Mouse (Mus musculus) MEL (cell line): ENCODE measurements around the gene Ostf1. TPM values are rescaled to one million over a fixed set of nuclear protein-coding genes. Genes with fewer than 3 reads are reported as not detected.

ENCODE experiments used
- DNase-seq: peaks from one replicate; pipeline ENCODE4 v3.0.0; 2011; ENCODE audit warnings: low read depth, low spot score
- H3K27ac ChIP-seq: 2 replicates; pipeline ENCODE4 v1.5.1; 2012; ENCODE audit warnings: low read depth, mild to moderate bottlenecking, control low read depth, low read length, moderate library complexity; ENCODE audit not compliant: control insufficient read depth
- H3K27me3 ChIP-seq, 2 experiments: fragments of 150-350 bp in 1 of 2; sonication (generic) in 1 of 2; 2 replicates each; pipeline ENCODE4 v1.6.1; 2012; ENCODE audit warnings: low read length in 2 of 2, mild to moderate bottlenecking in 2 of 2, improper control_type of control experiment in 1 of 2, moderate library complexity in 1 of 2; ENCODE audit not compliant: insufficient read depth in 2 of 2, control insufficient read depth in 1 of 2
- H3K36me3 ChIP-seq, 2 experiments: 2 replicates each; pipeline ENCODE4 v1.6.1; 2012 to 2014; ENCODE audit warnings: low read length in 2 of 2, improper control_type of control experiment in 1 of 2, inconsistent platforms in 1 of 2, mild to moderate bottlenecking in 1 of 2; ENCODE audit not compliant: insufficient read depth in 2 of 2, control insufficient read depth in 1 of 2
- H3K4me1 ChIP-seq, 2 experiments: fragments of 150-350 bp in 1 of 2; sonication (generic) in 1 of 2; 2 replicates each; pipeline ENCODE4 v1.6.1; 2012; ENCODE audit warnings: low read length in 2 of 2, improper control_type of control experiment in 1 of 2, mild to moderate bottlenecking in 1 of 2; ENCODE audit not compliant: insufficient read depth in 2 of 2, control insufficient read depth in 1 of 2
- H3K4me3 ChIP-seq, 2 experiments: fragments of 150-350 bp in 1 of 2; sonication (generic) in 1 of 2; 2 replicates each; pipeline ENCODE4 v1.5.1; 2012; ENCODE audit warnings: low read depth in 2 of 2, low read length in 2 of 2, mild to moderate bottlenecking in 2 of 2, moderate library complexity in 2 of 2, control low read depth in 1 of 2, improper control_type of control experiment in 1 of 2; ENCODE audit not compliant: control insufficient read depth in 1 of 2, insufficient read depth in 1 of 2
- H3K79me2 ChIP-seq: 2 replicates; pipeline ENCODE4 v1.6.1; 2012; ENCODE audit warnings: mild to moderate bottlenecking, low read length, moderate library complexity; ENCODE audit not compliant: control insufficient read depth, poor library complexity, insufficient read depth
- H3K9ac ChIP-seq: 2 replicates; pipeline ENCODE4 v1.6.1; 2012; ENCODE audit warnings: low read depth, mild to moderate bottlenecking, control low read depth, low read length, moderate library complexity; ENCODE audit not compliant: control insufficient read depth, poor library complexity, severe bottlenecking
- H3K9me3 ChIP-seq: fragments of 150-350 bp; sonication (generic); replicated peaks from 2 replicates; pipeline ENCODE4 v1.6.1; 2012; ENCODE audit warnings: mild to moderate bottlenecking, low read length, improper control_type of control experiment, moderate library complexity; ENCODE audit not compliant: insufficient read depth
- CTCF ChIP-seq, 3 experiments: IDR thresholded peaks in 2 of 3; conservative IDR thresholded peaks in 1 of 3; 2 replicates each; pipeline ENCODE4 v1.5.1; 2011 to 2012; ENCODE audit warnings: low read length in 3 of 3, low read depth in 2 of 3, mild to moderate bottlenecking in 2 of 3, improper control_type of control experiment in 1 of 3, inconsistent platforms in 1 of 3, mixed read lengths in 1 of 3, moderate library complexity in 1 of 3; ENCODE audit not compliant: control insufficient read depth in 1 of 3, insufficient read depth in 1 of 3, poor library complexity in 1 of 3, severe bottlenecking in 1 of 3
- ELF1 ChIP-seq: IDR thresholded peaks from 2 replicates; pipeline ENCODE4 v1.6.1; 2014; ENCODE audit warnings: low read depth, mild to moderate bottlenecking, inconsistent platforms, low read length, improper control_type of control experiment, moderate library complexity
- EP300 ChIP-seq, 2 experiments: IDR thresholded peaks; 2 replicates each; pipeline ENCODE4 v1.6.1; 2011; ENCODE audit warnings: improper control_type of control experiment in 2 of 2, low read length in 2 of 2, low read depth in 1 of 2, mild to moderate bottlenecking in 1 of 2
- ETS1 ChIP-seq: IDR thresholded peaks from 2 replicates; pipeline ENCODE4 v1.6.1; 2012; ENCODE audit warnings: low read depth, mild to moderate bottlenecking, inconsistent platforms, low read length, improper control_type of control experiment, moderate library complexity
- GABPA ChIP-seq: IDR thresholded peaks from 2 replicates; pipeline ENCODE4 v1.6.1; 2012; ENCODE audit warnings: low read depth, mild to moderate bottlenecking, inconsistent platforms, low read length, improper control_type of control experiment, moderate library complexity
- GATA1 ChIP-seq: IDR thresholded peaks from 2 replicates; pipeline ENCODE4 v1.6.1; 2011; ENCODE audit warnings: low read depth, low read length, improper control_type of control experiment
- HCFC1 ChIP-seq: IDR thresholded peaks from 2 replicates; pipeline ENCODE4 v1.6.1; 2012; ENCODE audit warnings: low read depth, mild to moderate bottlenecking, inconsistent platforms, low read length, improper control_type of control experiment, moderate library complexity
- MAFK ChIP-seq: IDR thresholded peaks from 2 replicates; pipeline ENCODE4 v1.6.1; 2011; ENCODE audit warnings: low read depth, mild to moderate bottlenecking, low read length, improper control_type of control experiment, borderline replicate concordance
- MAZ ChIP-seq: IDR thresholded peaks from 2 replicates; pipeline ENCODE4 v1.6.1; 2012; ENCODE audit warnings: low read depth, mild to moderate bottlenecking, inconsistent platforms, low read length, improper control_type of control experiment
- MYB ChIP-seq: IDR thresholded peaks from 2 replicates; pipeline ENCODE4 v1.6.1; 2011; ENCODE audit warnings: mild to moderate bottlenecking, low read depth, low read length, improper control_type of control experiment
- MYC ChIP-seq: IDR thresholded peaks from 2 replicates; pipeline ENCODE4 v1.6.1; 2011; ENCODE audit warnings: low read depth, mild to moderate bottlenecking, low read length, improper control_type of control experiment, moderate library complexity
- SMC3 ChIP-seq: IDR thresholded peaks from 2 replicates; pipeline ENCODE4 v1.6.1; 2011; ENCODE audit warnings: low read depth, low read length, improper control_type of control experiment
- UBTF ChIP-seq: IDR thresholded peaks from 2 replicates; pipeline ENCODE4 v1.6.1; 2012; ENCODE audit warnings: low read depth, mild to moderate bottlenecking, inconsistent platforms, low read length, improper control_type of control experiment, moderate library complexity, borderline replicate concordance; ENCODE audit not compliant: insufficient read depth
- USF2 ChIP-seq, 2 experiments: IDR thresholded peaks; 2 replicates each; pipeline ENCODE4 v1.6.1; 2011 to 2012; ENCODE audit warnings: improper control_type of control experiment in 2 of 2, low read length in 2 of 2, borderline replicate concordance in 1 of 2, inconsistent platforms in 1 of 2, low read depth in 1 of 2, mild to moderate bottlenecking in 1 of 2; ENCODE audit not compliant: insufficient read depth in 1 of 2
- ZNF384 ChIP-seq: IDR thresholded peaks from 2 replicates; pipeline ENCODE4 v1.6.1; 2012; ENCODE audit warnings: low read depth, mild to moderate bottlenecking, inconsistent platforms, low read length, improper control_type of control experiment
- polyA plus RNA-seq, 2 experiments: library from polyadenylated mRNA; stranded (reverse) in 1 of 2; unstranded in 1 of 2; fragments of >175 nt in 1 of 2; fragments of >200 nt in 1 of 2; gene quantifications; 2 replicates each; pipeline versions ENCODE4 v1.2.1 to v1.2.4; 2012; ENCODE audit warnings: low replicate concordance in 2 of 2, low read depth in 1 of 2; ENCODE audit not compliant: insufficient read length in 2 of 2, insufficient read depth in 1 of 2, missing spikeins in 1 of 2
- total RNA-seq: library from RNA; depleted of rRNA; stranded (reverse); fragments of 300-350 nt; gene quantifications from 2 replicates; pipeline ENCODE4 v1.2.3, GENCODE M21; 2012

Ostf1 gene
- total and polyA plus RNA-seq, 3 experiments, result 117 to 162 TPM; not detected in 1

DNA sequence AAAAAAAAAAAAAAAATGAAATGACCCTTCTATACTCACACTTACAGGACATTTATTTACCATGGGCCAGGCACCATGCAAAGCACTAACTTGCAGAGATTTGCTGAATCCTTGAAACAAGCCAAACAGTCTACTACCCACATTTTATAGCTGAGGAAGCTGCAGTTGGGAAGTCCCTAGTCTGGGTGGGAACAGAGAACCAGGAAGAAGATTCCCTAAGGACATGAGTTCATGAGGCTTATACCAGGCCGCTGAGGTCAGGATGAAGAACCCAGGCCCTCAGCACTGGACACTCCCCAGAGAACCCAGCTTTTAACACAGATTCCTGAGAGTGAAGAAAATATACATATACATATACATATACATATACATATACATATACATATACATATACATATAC is 14.1 kb downstream of the Ostf1 start:
- no peak for TF ChIP-seq SMC3
- TF ChIP-seq HCFC1, result no peak
- TF ChIP-seq ETS1, result no peak
- TF ChIP-seq GABPA, result no peak
- TF ChIP-seq MYB, result no peak
- H3K36me3 ChIP-seq, result peaks cover 0 to 2% of the 10 kb centered on the region in 2 experiments; a peak in 1 of 4 replicates
- no peaks in the 10 kb centered on the region for H3K9me3 ChIP-seq
- H3K9ac ChIP-seq, result no peak overlapping the region
- no peak for DNase-seq
- no peaks in the 10 kb centered on the region for H3K27me3 ChIP-seq
- no peak overlapping the region for H3K27ac ChIP-seq
- H3K4me3 ChIP-seq, result no peak overlapping the region
- H3K79me2 ChIP-seq, result peaks cover 48% of the 10 kb centered on the region
- H3K4me1 ChIP-seq, result 0 out of 4 replicates have a peak, but pooled peaks cover 0 to 6% of the 10 kb centered on the region in 2 experiments

DNA sequence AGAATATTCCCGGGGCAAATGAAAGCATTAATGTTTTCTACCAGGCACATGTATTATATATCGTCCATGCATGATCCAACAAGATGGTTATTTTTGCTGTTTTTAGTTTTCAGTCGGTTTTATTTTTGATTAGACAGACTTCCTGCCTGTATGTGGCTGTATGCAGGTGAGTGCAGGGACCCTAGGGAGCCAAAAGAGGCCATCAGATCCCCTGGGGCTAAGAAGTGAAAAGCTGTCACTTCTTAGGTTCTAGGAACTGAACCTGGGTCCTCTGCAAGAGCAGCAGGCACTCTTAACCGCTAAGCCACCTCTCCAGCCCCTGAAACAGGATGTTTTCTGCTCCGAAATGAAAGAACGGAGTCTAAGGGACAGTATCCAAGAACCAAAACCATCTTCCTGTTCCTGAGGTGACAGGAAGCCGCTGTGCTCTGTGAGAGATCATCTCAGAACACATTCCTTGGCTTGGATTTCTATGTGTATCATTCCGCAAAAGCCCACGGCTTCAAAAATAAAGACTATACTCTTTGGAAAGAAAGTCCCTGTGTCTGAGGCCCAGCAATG is 15.9 kb downstream of the Ostf1 start:
- peaks cover 46% of the 10 kb centered on the region for H3K79me2 ChIP-seq
- H3K36me3 ChIP-seq, result peaks cover 0 to 2% of the 10 kb centered on the region in 2 experiments; a peak in 1 of 4 replicates
- DNase-seq, result no peak
- H3K4me3 ChIP-seq, result no peak overlapping the region
- no peaks in the 10 kb centered on the region for H3K27me3 ChIP-seq
- TF ChIP-seq UBTF (no peak), MAFK (no peak), ZNF384 (no peak), MYC (no peak), MAZ (no peak), EP300 (IDR thresholded peaks at IDR 0.05; ENCODE audit: low read depth in 1 of 2, low read length in 2 of 2) (no peak), ELF1 (no peak), CTCF (IDR thresholded peaks at IDR 0.05 in 2 of 3, conservative IDR thresholded peaks at IDR 0.05 in 1 of 3; ENCODE audit: control insufficient read depth in 1 of 3, insufficient read depth in 1 of 3, low read depth in 2 of 3, low read length in 3 of 3, poor library complexity in 1 of 3, severe bottlenecking in 1 of 3) (no peak), GATA1 (no peak), USF2 (IDR thresholded peaks at IDR 0.05; ENCODE audit: borderline replicate concordance in 1 of 2, insufficient read depth in 1 of 2, low read depth in 1 of 2, low read length in 2 of 2) (no peak), MYB (no peak)
- 0 out of 4 replicates have a peak, but pooled peaks cover 0 to 6% of the 10 kb centered on the region in 2 experiments for H3K4me1 ChIP-seq
- no peak overlapping the region for H3K27ac ChIP-seq
- H3K9ac ChIP-seq, result no peak overlapping the region
- H3K9me3 ChIP-seq, result no peaks in the 10 kb centered on the region
